Mouse (Mus musculus): ENCODE measurements around the gene Sec22b. TPM values are rescaled to one million over a fixed set of nuclear protein-coding genes. Genes with fewer than 3 reads are reported as not detected.

Gene Sec22b
- polyA plus RNA-seq (2012; rRNA removed): 61.7 and 70.9 TPM in 2 replicates

GRCm38 (mm10) chr3:97900516-97901490 lies at the start of gene Sec22b:
Gene Sec22b, plus strand, starts transcription at chr3:97901190.

DNA sequence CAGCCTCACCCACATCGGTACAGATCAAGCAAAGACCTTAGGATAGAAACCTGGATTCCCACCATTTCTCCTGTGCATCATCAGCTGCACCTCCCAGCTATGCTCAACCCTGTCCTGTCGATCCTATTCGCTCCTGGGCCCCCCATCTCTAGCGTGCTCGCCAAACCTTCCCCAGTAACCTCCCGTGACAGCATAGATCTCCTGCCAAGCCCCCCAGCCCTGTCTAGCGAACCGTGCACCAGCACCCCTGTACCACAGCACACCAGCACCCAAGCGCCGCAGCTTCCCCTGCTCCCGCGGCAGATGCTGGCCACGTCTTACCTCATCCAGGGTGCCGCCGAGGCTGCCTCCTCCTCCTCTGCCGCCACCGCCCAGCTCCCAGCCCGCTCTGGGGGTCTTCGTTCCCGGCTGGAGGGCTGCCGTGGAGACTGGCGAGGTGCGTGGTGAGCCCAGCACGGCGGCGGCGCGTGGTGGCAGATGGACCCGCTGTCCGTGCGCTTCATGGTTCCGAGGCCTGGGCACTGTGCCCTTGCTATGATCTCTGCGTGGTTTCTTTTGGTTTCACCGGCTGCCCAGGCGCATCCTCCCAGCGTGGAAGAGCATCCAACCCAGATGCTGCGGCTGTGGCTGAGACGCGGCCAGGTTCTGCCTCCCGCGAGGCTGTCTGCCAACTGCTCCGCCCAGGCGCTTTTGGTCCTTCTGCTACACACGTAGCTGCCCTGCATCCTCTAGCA lies 12.7 kb upstream of the Sec22b start, which contains the start of gene Pde4dip:
Gene Pde4dip (minus strand): TSS at position 540 of the 734 bp plus-strand sequence.

Other genes starting within 250 kb of the Sec22b start
- gene Prkab2, start 243.0 kb upstream of the Sec22b start, polyA plus RNA-seq (2012; rRNA removed): 16.5 and 18.4 TPM in 2 replicates
- gene Gm17651, start 226.5 kb upstream of the Sec22b start, polyA plus RNA-seq (2012; rRNA removed): not detected in 2 replicates
- gene Pde4dip, start 12.5 kb upstream of the Sec22b start, polyA plus RNA-seq (2012; rRNA removed): 44.6 and 50.7 TPM in 2 replicates
- 17.6 and 19.4 TPM in 2 replicates for gene Notch2, start 112.3 kb downstream of the Sec22b start, polyA plus RNA-seq (2012; rRNA removed)

Data from central nervous system, embryonic 14 days (tissue).